Mouse (Mus musculus) brain, embryonic 14.5 days (tissue): ENCODE measurements around the gene Tsks. TPM values are rescaled to one million over a fixed set of nuclear protein-coding genes. Genes with fewer than 3 reads are reported as not detected.

Source experiments
- DNase-seq: peaks from one replicate; pipeline ENCODE4 v3.0.0-alpha.2; 2011; ENCODE audit warnings: low read depth
- CTCF ChIP-seq: fragments of 200-500 bp; IDR thresholded peaks from 2 replicates; pipeline ENCODE4 v1.5.1; 2012; ENCODE audit warnings: inconsistent platforms, mild to moderate bottlenecking, moderate library complexity, borderline replicate concordance; ENCODE audit not compliant: insufficient read depth, insufficient read length; ENCODE audit errors: extremely low read depth
- POLR2A ChIP-seq: fragments of 200-500 bp; IDR thresholded peaks from 2 replicates; pipeline ENCODE4 v1.6.1; 2012; ENCODE audit warnings: mild to moderate bottlenecking, inconsistent platforms, borderline replicate concordance; ENCODE audit not compliant: poor library complexity, insufficient read depth, insufficient read length, severe bottlenecking; ENCODE audit errors: extremely low read depth
- polyA plus RNA-seq: library from polyadenylated mRNA; depleted of rRNA; stranded (reverse); fragments of >200 nt; gene quantifications from 2 replicates; pipeline ENCODE4 v1.2.3, GENCODE M21; 2012; rRNA removed

Gene Tsks
- 0.04 and 0.05 TPM in 2 replicates for polyA plus RNA-seq

- TF ChIP-seq CTCF (no peak), POLR2A (no peak)
- no peak for DNase-seq
Observed at GRCm38 (mm10) chr7:44942904-44943303, at the start of gene Tsks. TSS of gene Tsks (plus strand) at chr7:44943204.

DNA sequence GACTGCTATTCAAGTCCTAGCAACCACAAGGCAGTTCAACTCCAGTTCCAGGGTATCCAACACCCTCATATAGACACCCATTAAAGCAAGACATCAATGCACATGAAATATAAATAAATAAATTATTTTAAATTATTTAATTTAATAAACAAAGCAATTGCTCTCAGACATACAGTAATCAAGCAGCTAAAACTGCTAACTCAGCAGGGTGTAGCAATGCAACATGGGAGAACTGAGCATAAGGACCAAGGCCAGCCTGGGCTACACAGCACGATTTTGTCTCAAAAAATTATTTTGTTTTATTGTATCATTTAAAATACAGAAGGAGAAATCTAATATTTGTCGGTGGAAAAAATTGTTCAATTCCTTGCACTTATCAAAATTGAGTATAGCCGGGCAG, 48.8 kb upstream of the Tsks start:
- no peak for DNase-seq
- no peak for TF ChIP-seq CTCF
- TF ChIP-seq POLR2A, result no peak

GRCm38 (mm10) chr7:44895206-44895592, 47.8 kb upstream of the Tsks start:
- no peak for DNase-seq
- no peak for TF ChIP-seq POLR2A
- no peak for TF ChIP-seq CTCF

GRCm38 (mm10) chr7:44895593-44896434, 47.2 kb upstream of the Tsks start, which contains the start of gene Fuz:
TSS of gene Fuz (plus strand) at chr7:44896079.
- peak; percentile 74 for TF ChIP-seq CTCF
- TF ChIP-seq POLR2A, result 0 out of 2 replicates have a peak, but pooled peaks have one; percentile 12
- DNase-seq, result peak; percentile 99

GRCm38 (mm10) chr7:44896499-44896898, 46.5 kb upstream of the Tsks start:
- DNase-seq, result no peak
- TF ChIP-seq CTCF (no peak), POLR2A (no peak)

GRCm38 (mm10) chr7:44898607-44899006, 44.4 kb upstream of the Tsks start:
- TF ChIP-seq POLR2A (no peak), CTCF (peak; percentile 11; the same call in 1 of the 2 replicates)
- no peak for DNase-seq

DNA sequence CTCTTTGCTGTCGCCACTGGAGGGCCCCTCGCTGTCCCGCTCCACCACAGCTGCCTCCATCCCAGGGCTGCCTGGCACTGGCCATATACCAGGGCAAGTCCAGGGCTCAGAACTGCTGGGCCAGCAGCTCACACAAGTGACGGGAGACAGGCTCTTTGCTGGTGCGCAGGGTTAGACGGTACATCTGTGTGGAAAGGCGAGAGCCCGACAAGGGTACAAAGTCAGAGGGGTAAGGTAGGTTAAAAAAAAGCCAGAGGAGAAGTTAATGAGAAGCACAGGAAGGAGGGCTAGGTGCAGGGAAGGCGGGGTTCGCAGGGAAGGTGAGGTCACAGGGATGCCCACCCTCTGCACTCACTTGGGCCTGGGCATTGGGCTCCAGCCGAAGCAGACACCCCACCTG, 42.4 kb upstream of the Tsks start:
- no peak for TF ChIP-seq POLR2A
- no peak for TF ChIP-seq CTCF

DNA sequence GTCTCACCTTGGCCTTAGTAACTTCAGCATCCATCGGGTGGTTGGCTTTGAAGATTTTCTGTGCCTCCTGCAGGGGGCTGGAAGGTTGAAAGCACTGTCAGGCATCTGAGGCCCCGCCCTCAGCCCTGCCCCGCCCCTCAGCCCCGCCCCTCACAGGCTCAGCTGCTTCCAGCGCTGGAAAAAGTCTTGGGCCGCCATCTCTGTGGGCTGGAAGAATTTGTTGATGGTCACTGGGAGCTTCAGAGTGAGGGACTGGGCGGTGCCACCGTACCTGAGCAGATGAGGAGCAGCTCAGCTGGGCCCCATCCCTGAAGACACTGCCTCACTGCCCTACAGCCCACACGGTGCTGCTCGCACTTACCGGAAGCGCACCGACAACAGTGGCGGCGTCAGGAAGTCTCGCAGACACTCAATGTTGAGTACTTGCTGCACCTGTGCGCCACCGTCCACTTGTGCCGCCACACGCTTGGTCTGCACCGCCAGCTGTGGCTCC, 41.7 kb upstream of the Tsks start:
- TF ChIP-seq POLR2A (no peak), CTCF (peak; percentile 38; the same call in 1 of the 2 replicates)
- DNase-seq, result peak; percentile 76

More for the DNA sequence above, 42.4 kb upstream of the Tsks start:
- DNase-seq, result no peak

DNA sequence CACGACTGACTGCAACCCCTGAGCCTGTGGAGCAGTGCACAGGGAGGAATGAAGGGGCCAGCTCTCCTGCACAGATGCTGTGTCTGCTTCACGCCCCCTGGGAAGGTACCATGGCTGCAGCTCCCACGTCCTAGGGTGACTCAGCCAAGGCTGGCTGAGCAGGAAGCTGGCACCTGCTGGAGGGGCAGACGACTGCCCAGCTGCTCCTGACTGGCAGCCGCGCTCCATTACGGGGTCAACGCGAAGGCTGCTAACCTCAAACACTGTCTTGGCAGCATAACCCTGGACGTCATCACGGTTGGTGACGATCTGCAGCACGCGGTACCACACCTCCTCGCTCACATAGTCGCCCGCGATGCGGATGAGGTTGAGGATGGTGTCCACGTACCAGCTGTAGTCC, 37.6 kb upstream of the Tsks start:
- TF ChIP-seq CTCF, result no peak
- no peak for TF ChIP-seq POLR2A
- no peak for DNase-seq

GRCm38 (mm10) chr7:44908706-44909476, 34.1 kb upstream of the Tsks start:
- no peak for TF ChIP-seq POLR2A
- TF ChIP-seq CTCF, result no peak
- DNase-seq, result no peak

DNA sequence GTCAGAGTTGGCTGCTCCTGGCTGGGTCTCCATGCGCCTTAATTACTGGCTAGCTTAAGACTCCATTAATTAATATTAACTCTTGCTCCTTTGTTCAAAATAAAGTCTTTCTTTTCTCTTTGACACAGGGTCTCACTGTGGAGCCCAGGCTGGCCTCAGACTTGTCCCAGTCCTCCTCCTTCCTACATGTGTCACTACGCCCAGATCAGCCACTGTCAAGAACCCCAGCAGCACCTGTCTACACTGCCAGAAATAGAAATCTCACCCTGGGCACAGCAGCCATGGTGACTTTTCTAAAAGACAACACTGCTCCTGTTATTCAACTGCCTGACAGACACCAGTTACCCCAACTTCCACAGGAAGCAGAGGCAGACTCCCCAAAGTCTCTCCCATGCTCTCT, 28.6 kb upstream of the Tsks start:
- DNase-seq, result no peak
- no peak for TF ChIP-seq CTCF
